Mouse (Mus musculus) heart, postnatal 14 days (tissue): ENCODE measurements around the gene Kcnmb1. TPM values are rescaled to one million over a fixed set of nuclear protein-coding genes. Genes with fewer than 3 reads are reported as not detected.
A peak's percentile ranks its signal among the peaks of the same experiment; 100 is the strongest.

Experiments
- DNase-seq, 2 experiments: peaks; one replicate each; pipeline ENCODE4 v3.0.0; 2021 to 2022
- intact Hi-C: fragments of 180-260 bp; cut with DNase I; formaldehyde crosslinking; loops from one replicate; pipeline ENCODE4 v1.15.1; 2025
- long read RNA-seq, 2 experiments: library from polyadenylated mRNA; stranded (forward); transcript quantifications; one replicate each; pipeline ENCODE4 v2.0.0; 2021
- total RNA-seq, 2 experiments: library from RNA; stranded (reverse); gene quantifications; 2 replicates each; pipeline ENCODE4 v1.2.3; 2021

Gene Kcnmb1
- total RNA-seq = 1 to 10 TPM in 1 of 2 experiments, under 1 TPM in 1; 0.80 to 1.1 TPM
- long read RNA-seq, experiment 1 = 0 reads
- long read RNA-seq, experiment 2, full-length matches to known transcripts = 1 of 1 reads
- long read RNA-seq, experiment 2, partial matches to known transcripts = 0 of 1 reads
- long read RNA-seq, experiment 2, other reads (novel, unspliced or antisense) = 0 of 1 reads

DNA sequence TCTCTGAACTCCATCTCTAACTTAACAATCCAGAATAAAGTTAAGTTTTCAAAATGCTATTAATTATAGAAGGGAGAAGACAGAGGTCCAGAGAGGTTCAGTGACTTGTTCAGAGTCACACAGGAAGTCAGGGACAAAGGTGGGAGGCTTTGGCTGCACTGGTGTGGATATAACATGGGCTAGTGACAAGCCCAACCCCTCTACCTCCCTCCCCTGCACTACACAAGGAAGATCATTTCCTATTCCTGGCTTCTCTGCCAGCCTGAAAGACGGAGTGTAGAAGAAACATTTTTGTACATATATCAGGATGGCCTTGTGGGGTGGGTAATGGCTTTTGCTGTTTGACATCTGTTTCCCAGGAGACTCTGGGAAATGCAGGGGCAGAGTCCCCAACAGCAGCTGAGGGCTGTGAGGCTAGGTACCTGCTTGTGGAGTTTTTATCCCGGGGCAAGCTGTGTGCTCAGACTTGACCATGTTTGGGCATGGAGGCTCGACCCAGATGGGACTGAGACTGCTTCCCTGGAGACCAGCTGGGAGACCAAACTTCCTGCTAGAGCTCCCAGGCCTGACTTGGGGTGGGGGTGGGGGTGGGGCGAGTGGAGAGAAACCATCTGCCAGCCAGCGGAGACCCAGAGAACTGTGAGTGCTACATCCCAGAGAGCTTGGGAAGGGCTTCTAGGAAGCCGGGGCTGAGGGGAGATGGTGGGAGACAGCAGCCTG, at the start of gene Kcnmb1:
TSS of gene Kcnmb1 (plus strand) at position 326 of the 720 bp plus-strand sequence.
- DNase-seq = peak in 1 of 2 experiments; percentile 10
- intact Hi-C loops = no loop called here

DNA sequence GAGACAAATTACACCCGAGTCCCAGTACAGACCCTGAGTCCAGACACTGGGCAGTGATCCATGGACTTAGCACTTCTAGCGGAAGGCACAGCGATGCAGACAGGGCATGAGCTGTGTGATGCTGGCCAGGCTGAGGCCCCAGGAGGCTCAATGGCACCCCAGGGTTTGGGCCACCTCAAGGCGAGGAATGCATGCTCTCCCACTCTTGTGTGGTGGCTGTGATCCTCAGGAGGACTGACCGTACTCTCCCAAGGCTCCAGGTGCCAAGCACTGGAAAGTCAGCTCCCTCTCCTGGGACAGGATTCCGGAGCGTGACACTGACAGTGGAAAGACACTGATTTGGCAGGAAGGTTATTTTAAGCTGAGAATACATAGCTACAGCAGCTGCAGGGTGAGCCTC, 49.8 kb upstream of the Kcnmb1 start:
- intact Hi-C loops = no loop called here

DNA sequence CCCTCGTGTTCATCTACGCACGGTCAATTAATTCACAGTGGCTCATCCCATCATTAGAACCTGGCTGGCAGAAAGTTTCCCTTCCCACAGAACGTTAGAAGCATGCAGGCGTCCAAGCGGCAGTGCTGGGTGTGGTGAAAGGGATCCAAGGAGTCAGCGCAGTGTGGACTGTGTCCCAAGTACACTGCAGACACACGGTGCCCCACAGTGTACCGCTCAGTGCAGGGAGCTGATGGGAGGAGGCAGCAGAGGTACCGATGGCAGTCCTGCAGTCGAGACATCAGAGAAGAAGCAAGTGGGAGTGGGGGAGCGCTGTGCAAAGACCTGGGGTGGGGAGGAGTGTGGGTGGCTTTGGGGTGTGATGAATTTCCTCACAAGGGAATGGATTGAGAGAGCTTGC, 48.6 kb upstream of the Kcnmb1 start:
- DNase-seq = no peak
- intact Hi-C loops = no loop called here

More for the DNA sequence above, 49.8 kb upstream of the Kcnmb1 start:
- no peak for DNase-seq

- intact Hi-C loops = loop anchor here (1.0 to 2.0 kb wide), 2 partner anchors 184 to 193 kb away; no protein-coding TSS in a partner anchor
- peak; percentile 69 to 82 for DNase-seq
Measured at GRCm38 (mm10) chr11:33917574-33917973, 45.2 kb upstream of the Kcnmb1 start.

GRCm38 (mm10) chr11:33918424-33918823, 44.4 kb upstream of the Kcnmb1 start:
- no peak for DNase-seq
- intact Hi-C loops = no loop called here

- no peak for DNase-seq
- intact Hi-C loops = loop anchor here (10.0 kb wide), 1 partner anchor 165 kb away; no protein-coding TSS in a partner anchor
Measured at GRCm38 (mm10) chr11:33919826-33920225, 43.0 kb upstream of the Kcnmb1 start.

DNA sequence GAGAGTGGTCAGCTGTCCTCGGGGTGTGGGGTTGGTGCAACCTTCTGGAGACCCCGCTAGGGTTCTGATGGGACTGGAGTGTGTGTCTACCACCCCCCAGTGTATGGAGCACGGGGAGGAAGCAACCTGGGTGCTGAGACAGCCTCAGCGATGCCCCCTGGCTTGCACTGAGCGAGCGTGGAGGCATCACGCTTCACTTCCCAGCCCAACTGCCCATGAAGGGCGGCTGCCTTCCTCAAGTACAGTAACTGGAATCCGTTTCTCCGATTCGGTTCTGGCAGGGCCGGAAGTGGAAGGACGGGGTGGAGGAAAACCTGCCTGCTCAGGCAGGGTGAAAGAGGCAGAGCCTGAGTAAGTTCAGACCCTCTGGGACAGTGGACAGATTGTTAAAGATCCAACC, 41.4 kb upstream of the Kcnmb1 start:
- DNase-seq = no peak
- intact Hi-C loops = loop anchor here (10.0 kb wide), 1 partner anchor 163 kb away; no protein-coding TSS in a partner anchor

DNA sequence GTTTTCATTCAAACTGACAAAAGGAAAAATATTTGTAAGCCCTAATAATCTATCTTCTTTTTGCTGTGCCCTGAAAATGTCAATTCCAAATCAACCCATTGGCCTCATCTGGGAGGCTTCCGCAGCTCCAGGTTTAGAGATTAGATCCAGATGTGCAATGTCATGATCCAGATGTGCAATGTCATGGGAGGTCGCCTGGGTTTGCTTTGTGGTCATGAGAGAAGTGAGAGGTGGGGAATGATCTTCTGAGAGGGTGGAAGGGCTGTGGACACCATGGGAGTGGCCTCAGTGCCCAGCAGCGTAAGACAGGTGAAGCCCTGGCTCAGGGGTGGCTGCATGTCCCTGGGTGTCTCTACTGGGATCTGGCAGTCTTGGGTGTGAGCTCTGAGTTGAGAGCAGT, 39.8 kb upstream of the Kcnmb1 start:
- no peak for DNase-seq
- intact Hi-C loops = loop anchor here (10.0 kb wide), 1 partner anchor 162 kb away; no protein-coding TSS in a partner anchor

- intact Hi-C loops = loop anchor here (10.0 kb wide), 1 partner anchor 159 kb away; no protein-coding TSS in a partner anchor
- DNase-seq = no peak
Measured at GRCm38 (mm10) chr11:33925778-33926177, 37.0 kb upstream of the Kcnmb1 start.

GRCm38 (mm10) chr11:33926551-33926950, 36.3 kb upstream of the Kcnmb1 start:
- DNase-seq = no peak
- intact Hi-C loops = loop anchor here (10.0 kb wide), 1 partner anchor 158 kb away; no protein-coding TSS in a partner anchor

DNA sequence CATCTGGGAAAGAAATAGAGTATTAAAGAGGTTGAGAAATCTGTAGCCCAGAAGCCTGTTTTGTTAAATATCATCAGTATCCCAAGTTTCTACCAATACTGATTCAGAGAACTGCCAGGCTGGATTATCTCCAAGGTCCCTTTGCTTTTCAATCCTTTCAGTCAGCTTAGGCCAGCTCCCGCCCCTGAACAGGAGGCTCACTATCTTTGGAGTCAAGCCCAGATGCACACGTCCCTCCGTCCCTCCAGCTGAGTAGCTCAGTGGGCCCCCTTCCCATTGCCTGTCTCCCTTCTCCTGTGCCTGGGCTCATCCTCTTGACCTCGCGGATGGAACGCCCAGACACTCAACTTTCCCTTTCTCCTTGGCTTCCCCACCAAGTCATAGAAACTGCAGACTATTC, 35.5 kb upstream of the Kcnmb1 start:
- DNase-seq = no peak
- intact Hi-C loops = loop anchor here (10.0 kb wide), 1 partner anchor 157 kb away; no protein-coding TSS in a partner anchor

- intact Hi-C loops = loop anchor here (10.0 kb wide), 1 partner anchor 157 kb away; no protein-coding TSS in a partner anchor
- no peak for DNase-seq
Measured at GRCm38 (mm10) chr11:33927836-33928235, 35.0 kb upstream of the Kcnmb1 start.

- intact Hi-C loops = loop anchor here (10.0 kb wide), 1 partner anchor 156 kb away; no protein-coding TSS in a partner anchor
Measured at GRCm38 (mm10) chr11:33928658-33929057, 34.2 kb upstream of the Kcnmb1 start.

DNA sequence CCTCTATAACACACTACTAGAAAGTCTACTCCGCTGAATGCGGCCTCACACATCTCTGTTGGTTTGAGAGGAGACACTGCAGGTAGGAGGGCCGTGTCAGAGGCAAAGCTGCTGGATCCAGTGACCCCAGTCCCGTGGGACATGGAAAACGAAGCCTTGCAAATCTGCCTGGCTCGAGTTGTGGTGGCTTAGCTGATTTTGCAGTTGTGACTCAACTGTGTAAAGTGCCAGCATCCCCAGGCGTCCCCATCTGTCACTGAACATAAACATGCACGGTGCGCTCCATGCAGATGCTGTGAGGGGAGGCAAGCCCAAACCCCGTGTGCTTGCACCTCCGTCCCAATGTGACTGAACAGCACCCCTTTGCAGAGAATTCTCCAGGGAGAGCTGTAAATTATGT, 33.4 kb upstream of the Kcnmb1 start:
- intact Hi-C loops = loop anchor here (10.0 kb wide), 1 partner anchor 155 kb away; no protein-coding TSS in a partner anchor

More at GRCm38 (mm10) chr11:33928658-33929057, 34.2 kb upstream of the Kcnmb1 start:
- DNase-seq = peak; percentile 11 to 62

GRCm38 (mm10) chr11:33931836-33932385, 30.9 kb upstream of the Kcnmb1 start:
- peak in 1 of 2 experiments; percentile 6 for DNase-seq
- intact Hi-C loops = loop anchor here (10.0 kb wide), 1 partner anchor 283 kb away; no protein-coding TSS in a partner anchor

More for the DNA sequence above, 33.4 kb upstream of the Kcnmb1 start:
- DNase-seq = no peak

GRCm38 (mm10) chr11:33932386-33933111, 30.3 kb upstream of the Kcnmb1 start:
- intact Hi-C loops = loop anchor here (10.0 kb wide), 1 partner anchor 282 kb away; no protein-coding TSS in a partner anchor
- no peak for DNase-seq

DNA sequence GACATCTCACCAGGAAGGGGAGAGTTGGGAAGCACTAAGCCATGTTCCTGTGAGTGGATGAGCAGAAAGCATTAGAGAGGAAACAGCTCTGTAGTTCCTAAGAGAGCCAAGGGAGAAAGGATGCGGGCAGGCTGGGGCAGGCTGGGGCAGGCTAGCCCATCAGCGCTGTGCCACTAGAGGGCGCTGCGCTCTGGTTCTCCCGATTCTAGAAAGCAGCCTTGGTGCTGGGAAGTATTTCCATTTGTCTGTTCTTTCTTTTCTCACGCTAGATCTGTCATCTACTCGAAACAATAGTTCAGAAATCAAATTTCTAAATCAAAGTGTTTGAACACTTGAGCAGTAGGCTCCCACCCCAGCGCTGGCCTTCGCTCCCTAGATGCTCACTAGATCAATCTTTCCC, 28.5 kb upstream of the Kcnmb1 start:
- DNase-seq = no peak
- intact Hi-C loops = loop anchor here (10.0 kb wide), 1 partner anchor 281 kb away; no protein-coding TSS in a partner anchor

DNA sequence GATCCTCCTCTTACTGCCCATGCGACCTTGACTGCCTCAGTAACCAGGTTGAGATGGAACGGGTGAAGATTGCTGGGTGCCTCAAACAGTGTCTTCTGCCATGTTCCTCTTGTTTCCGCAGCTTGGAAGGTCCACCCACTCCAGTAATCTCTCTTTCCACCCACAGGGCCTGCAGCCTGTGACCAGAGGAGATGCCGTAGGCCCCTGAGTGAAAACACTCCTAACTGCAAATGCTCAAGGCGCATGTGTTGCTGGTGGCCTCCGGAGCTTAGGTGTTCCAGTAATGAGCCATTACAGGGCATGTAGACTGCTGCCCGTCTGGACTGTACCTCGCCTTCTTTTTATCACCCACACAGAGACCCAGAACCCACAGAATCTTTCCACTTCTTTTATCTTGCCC, 25.2 kb upstream of the Kcnmb1 start:
- intact Hi-C loops = loop anchor here (10.0 kb wide), 1 partner anchor 277 kb away; no protein-coding TSS in a partner anchor
- DNase-seq = no peak

- intact Hi-C loops = loop anchor here (10.0 kb wide), 1 partner anchor 276 kb away; no protein-coding TSS in a partner anchor
- DNase-seq = no peak
Measured at GRCm38 (mm10) chr11:33938561-33939274, 24.1 kb upstream of the Kcnmb1 start.
